Mouse (Mus musculus) ES-Bruce4 (cell line): ENCODE data around the gene Auts2.

ENCODE experiments used
- CTCF ChIP-seq: IDR thresholded peaks from one replicate; pipeline ENCODE4 v1.8.1; 2011; ENCODE audit warnings: low read depth, low read length
- POLR2A ChIP-seq: IDR thresholded peaks from one replicate; pipeline ENCODE4 v1.8.1; 2011; ENCODE audit warnings: low read length; ENCODE audit not compliant: insufficient read depth

DNA sequence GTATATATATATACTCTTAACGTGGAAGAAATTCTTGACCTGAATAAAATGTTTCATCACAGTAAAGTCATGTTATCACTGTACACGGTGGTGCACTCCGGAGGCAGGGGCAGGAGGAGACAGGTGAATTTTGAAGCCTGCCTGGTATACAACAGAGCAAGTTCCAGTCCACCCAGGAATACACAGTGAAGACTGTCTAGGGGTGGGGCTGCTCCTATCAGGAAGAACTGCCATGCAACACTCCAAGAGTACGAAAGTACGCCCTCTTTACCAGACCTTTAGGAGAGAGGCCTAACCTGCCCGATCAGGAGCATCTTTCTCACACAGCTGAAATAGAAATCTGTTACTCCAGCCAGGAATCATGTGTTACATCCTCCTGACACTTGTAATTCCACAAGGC, 28.6 kb downstream of the Auts2 start:
- TF ChIP-seq POLR2A (no peak), CTCF (no peak)
